Mouse (Mus musculus) heart, embryonic 14.5 days (tissue): Measurements from ENCODE around the gene Sgtb. TPM values are rescaled to one million over a fixed set of nuclear protein-coding genes. Genes with fewer than 3 reads are reported as not detected.
A peak's percentile ranks its signal among the peaks of the same experiment; 100 is the strongest.

Experiments
- ATAC-seq: fragments of 200-750 bp; cut with Nextera tagmentation; 2 replicates; pipeline ENCODE4 v1.8.0; 2017; ENCODE audit warnings: low read depth, moderate TSS enrichment; ENCODE audit not compliant: insufficient number of reproducible peaks, insufficient read depth, low FRiP score
- H3K27ac ChIP-seq, 2 experiments: fragments of 200-500 bp in 1 of 2; fragments of 300-500 bp in 1 of 2; sonication (generic) in 1 of 2; replicated peaks in 1 of 2; 2 replicates each; pipeline ENCODE4 v1.5.1; 2012 to 2014; ENCODE audit warnings: low read depth in 2 of 2, low read length in 2 of 2, control low read depth in 1 of 2, mild to moderate bottlenecking in 1 of 2, mixed read lengths in 1 of 2; ENCODE audit not compliant: control insufficient read depth in 1 of 2, insufficient read depth in 1 of 2
- H3K27me3 ChIP-seq: fragments of 300-500 bp; sonication (generic); 2 replicates; pipeline ENCODE4 v1.6.1; 2014; ENCODE audit warnings: mild to moderate bottlenecking, low read length, control low read depth; ENCODE audit not compliant: control insufficient read depth, insufficient read depth
- H3K36me3 ChIP-seq: fragments of 300-500 bp; sonication (generic); 2 replicates; pipeline ENCODE4 v1.6.1; 2014; ENCODE audit warnings: mild to moderate bottlenecking, control low read depth, low read length, mixed read lengths; ENCODE audit not compliant: control insufficient read depth, insufficient read depth
- H3K4me1 ChIP-seq, 2 experiments: fragments of 200-500 bp in 1 of 2; fragments of 300-500 bp in 1 of 2; sonication (generic) in 1 of 2; 2 replicates each; pipeline ENCODE4 v1.6.1; 2012 to 2014; ENCODE audit warnings: low read length in 2 of 2, control low read depth in 1 of 2, mixed read lengths in 1 of 2; ENCODE audit not compliant: control insufficient read depth in 2 of 2, insufficient read depth in 2 of 2
- H3K4me2 ChIP-seq: fragments of 300-500 bp; sonication (generic); 2 replicates; pipeline ENCODE4 v1.6.1; 2014; ENCODE audit warnings: mild to moderate bottlenecking, low read length
- H3K4me3 ChIP-seq, 2 experiments: fragments of 200-500 bp in 1 of 2; fragments of 300-500 bp in 1 of 2; sonication (generic) in 1 of 2; 2 replicates each; pipeline ENCODE4 v1.5.1; 2012 to 2014; ENCODE audit warnings: low read length in 2 of 2, mild to moderate bottlenecking in 2 of 2, control low read depth in 1 of 2, low read depth in 1 of 2, moderate library complexity in 1 of 2; ENCODE audit not compliant: control insufficient read depth in 1 of 2, insufficient read depth in 1 of 2
- H3K9ac ChIP-seq: fragments of 300-500 bp; sonication (generic); 2 replicates; pipeline ENCODE4 v1.6.1; 2014; ENCODE audit warnings: mild to moderate bottlenecking, low read length
- H3K9me3 ChIP-seq: fragments of 300-500 bp; sonication (generic); 2 replicates; pipeline ENCODE4 v1.6.1; 2016; ENCODE audit warnings: low read length, control low read depth; ENCODE audit not compliant: control insufficient read depth
- WGBS: fragments of 180-500 bp; shearing (Covaris S2); extraction: QIAGEN DNeasy Blood & Tissue Kit; methylation state at CpG from one replicate; pipeline ENCODE4 v1.1.7; 2014; 5-methylcytosine and 5-hydroxymethylcytosine counted together
- polyA plus RNA-seq: library from polyadenylated mRNA; unstranded; fragments of >200 nt; fragmentation: Nextera tagmentation; extraction: Ambion mirVana; gene quantifications from 2 replicates; pipeline ENCODE4 v1.2.1, GENCODE M21; 2014

The Sgtb gene
- polyA plus RNA-seq, 1 experiment from 2014 or later = 2.9 TPM

DNA sequence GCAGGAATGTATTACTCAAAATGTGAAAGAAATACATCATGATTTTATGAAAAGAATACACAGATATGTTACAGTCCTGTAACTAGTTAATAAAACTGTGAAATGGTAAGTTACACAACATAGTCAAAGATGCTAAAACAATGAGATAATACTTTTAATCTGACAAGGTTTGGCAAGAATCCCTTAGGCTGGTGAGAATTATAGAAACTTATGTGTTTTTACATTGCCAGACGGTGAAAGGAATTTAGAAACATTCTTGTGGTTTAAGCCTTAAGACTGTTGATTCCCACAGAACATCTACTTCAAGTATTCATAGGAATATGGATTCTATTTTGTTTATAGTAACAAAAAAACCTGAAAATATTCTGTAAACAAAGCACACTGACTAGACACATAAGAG lies 46.1 kb downstream of the Sgtb start:
- H3K4me2 ChIP-seq = no peak overlapping the region
- H3K27me3 ChIP-seq = no peaks in the 10 kb centered on the region
- no peak for ATAC-seq
- 87% methylated on average over 1 of the region's 1 CpGs for WGBS
- H3K4me1 ChIP-seq = no peaks in the 10 kb centered on the region
- H3K9ac ChIP-seq = no peak overlapping the region
- no peak overlapping the region for H3K27ac ChIP-seq
- no peaks in the 10 kb centered on the region for H3K9me3 ChIP-seq
- H3K4me3 ChIP-seq = no peak overlapping the region
- peaks cover 72% of the 10 kb centered on the region for H3K36me3 ChIP-seq

DNA sequence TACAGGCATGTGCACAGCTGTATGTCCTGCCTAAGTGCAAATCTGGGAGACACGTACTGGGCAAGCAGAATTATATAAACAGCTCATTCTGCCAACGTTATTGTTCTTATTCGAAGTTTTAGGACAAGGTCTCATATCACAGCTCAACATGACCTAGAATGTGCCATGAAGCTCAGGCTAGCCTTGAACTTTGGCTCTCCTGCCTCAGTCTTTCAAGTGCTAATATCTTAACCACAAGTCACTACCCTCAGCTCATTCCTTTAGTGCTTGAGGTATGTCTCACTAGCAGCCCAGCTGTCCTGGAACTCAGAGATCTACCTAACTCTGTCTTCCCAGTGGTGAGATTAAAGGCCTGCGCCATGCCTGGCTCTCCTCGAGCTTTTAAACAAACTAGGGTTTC lies 62.2 kb downstream of the Sgtb start:
- Histone ChIP-seq H3K27ac (no peak overlapping the region), H3K27me3 (no peaks in the 10 kb centered on the region), H3K4me3 (no peak overlapping the region), H3K4me2 (no peak overlapping the region), H3K4me1 (peaks cover 2% of the 10 kb centered on the region in 2 experiments; a peak in 2 of 4 replicates), H3K9me3 (no peaks in the 10 kb centered on the region), H3K36me3 (peaks cover 37% of the 10 kb centered on the region), H3K9ac (no peak overlapping the region)
- ATAC-seq = no peak
- 91% methylated on average over 5 of the region's 5 CpGs for WGBS

DNA sequence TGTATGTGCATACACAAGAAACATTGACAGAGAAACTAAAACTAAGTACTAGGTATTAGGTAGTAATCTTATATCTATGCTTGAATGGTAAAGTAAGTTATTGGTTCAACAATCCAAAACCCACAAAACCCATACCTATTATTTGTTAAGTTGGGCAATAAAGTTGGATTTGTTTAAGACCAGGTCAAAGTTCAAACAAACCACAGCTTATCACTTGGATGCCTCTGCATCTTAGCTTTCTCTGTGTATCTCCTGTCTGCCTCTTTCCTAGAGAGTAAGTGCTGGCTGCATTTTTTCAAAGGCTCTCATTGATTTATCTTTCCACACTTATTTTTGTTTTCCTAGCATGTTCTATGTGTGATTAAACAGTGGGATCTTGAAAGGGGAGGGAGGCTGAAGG lies 63.0 kb downstream of the Sgtb start:
- Histone ChIP-seq H3K27ac (no peak overlapping the region), H3K4me1 (peaks cover 2 to 8% of the 10 kb centered on the region in 2 experiments; a peak in 3 of 4 replicates), H3K9ac (no peak overlapping the region), H3K4me3 (no peak overlapping the region), H3K4me2 (no peak overlapping the region), H3K9me3 (no peaks in the 10 kb centered on the region), H3K27me3 (no peaks in the 10 kb centered on the region), H3K36me3 (peaks cover 29% of the 10 kb centered on the region)
- ATAC-seq = no peak

DNA sequence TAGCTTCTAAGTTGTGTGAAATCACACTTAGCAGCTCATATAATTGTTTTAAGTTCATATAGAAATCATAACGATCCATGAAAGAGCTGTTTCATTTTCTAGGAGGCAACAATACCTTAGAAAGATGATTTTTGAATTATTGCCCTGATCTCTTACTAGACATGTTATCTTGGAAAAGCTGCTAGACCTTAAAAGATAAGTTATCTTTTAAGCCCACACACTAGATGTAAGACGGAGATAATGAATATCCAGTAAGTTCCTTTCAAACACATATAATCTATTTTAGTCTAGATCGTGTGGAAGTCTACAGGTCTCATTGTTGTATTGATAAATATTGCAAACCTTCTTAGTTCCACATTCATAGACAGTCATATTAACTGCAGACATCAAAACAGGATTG lies 67.3 kb downstream of the Sgtb start:
- no peaks in the 10 kb centered on the region for H3K27me3 ChIP-seq
- H3K4me2 ChIP-seq = peak overlapping the region; percentile 87
- H3K4me3 ChIP-seq = peak overlapping the region in 1 of 2 experiments; percentile 88; a peak in 2 of 4 replicates
- no peak overlapping the region for H3K27ac ChIP-seq
- peaks cover 2 to 13% of the 10 kb centered on the region in 2 experiments; a peak in 3 of 4 replicates for H3K4me1 ChIP-seq
- ATAC-seq = no peak
- peak overlapping the region; percentile 63 for H3K9ac ChIP-seq
- no peaks in the 10 kb centered on the region for H3K9me3 ChIP-seq
- WGBS = 60% methylated on average over 3 of the region's 3 CpGs
- peaks cover 25% of the 10 kb centered on the region for H3K36me3 ChIP-seq

DNA sequence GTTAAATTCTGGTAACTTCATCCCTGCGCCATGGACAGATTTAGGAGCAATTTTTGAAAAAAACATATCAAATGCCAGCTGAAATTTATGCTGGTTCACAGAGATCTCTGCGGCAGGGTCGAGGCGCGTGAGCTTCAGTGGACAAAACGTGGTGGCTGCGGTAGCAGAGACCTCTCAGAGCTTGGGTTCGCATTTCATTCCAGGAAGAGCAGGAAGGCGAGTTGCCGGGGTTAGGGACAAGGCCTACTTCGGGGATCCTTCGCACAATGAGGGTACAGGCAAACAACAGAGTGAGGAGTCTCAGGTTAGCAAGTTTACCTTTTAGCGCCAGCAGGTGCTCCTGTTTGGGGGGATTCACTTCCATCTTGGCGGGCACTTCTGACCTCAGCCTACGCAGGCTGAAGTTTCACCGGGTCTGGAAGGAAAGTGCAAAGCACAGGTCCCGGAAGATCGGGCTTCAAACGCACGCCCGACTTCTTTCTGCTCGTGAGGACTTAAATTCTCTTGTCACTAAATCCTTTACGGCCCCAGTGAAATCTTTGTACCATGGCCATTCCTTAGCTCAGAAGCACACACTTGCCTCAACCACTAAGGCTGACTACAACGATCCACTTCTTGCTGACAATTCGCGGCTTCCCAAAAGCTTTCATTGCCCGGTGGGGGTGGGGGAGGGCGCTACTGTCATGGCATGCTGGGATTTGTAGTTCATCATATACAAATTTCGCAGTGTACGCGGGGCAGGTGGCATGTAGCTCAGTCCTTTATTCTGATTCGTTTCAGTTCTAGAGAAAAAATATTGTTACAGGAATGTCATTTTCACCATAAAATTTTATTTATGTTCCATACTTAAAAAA lies 68.5 kb downstream of the Sgtb start, which contains the start of gene Trappc13:
TSS of gene Trappc13 (minus strand) at position 674 of the 854 bp plus-strand sequence.
- Histone ChIP-seq H3K9ac (peak within 1 kb of the TSS; percentile 89), H3K9me3 (no peaks in the 10 kb centered on the region), H3K4me3 (peak within 1 kb of the TSS; percentile 88 to 89), H3K27me3 (no peaks in the 10 kb centered on the region), H3K27ac (peak within 1 kb of the TSS; percentile 76 to 84), H3K4me2 (peak within 1 kb of the TSS; percentile 87), H3K36me3 (peaks cover 35% of the 10 kb centered on the region), H3K4me1 (peaks cover 2 to 13% of the 10 kb centered on the region in 2 experiments; a peak in 3 of 4 replicates)
- 0% methylated on average over 32 of the region's 32 CpGs for WGBS
- peak; percentile 86 for ATAC-seq

DNA sequence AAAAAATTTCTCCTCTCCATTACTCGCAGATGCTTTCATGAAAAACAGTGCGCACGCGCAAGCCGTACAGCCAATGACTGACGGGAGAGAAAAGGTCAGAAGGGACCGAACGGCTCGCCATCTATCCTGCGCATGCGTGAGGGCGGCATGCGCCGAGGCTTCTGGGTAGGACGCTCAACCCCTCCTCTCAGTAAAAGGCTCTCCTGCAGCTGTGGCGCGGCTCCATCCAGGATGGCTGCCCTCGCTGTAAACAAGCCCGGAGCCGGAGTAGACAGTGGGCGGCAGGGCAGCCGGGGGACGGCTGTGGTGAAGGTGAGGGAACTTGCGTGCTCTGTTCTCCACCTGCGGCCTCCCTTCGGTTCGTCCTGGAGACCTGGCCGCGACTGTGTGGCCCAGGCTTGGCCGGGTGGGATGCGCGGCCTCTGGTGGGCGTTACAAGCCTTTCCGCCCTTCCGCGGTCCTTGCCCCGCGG lies 69.1 kb downstream of the Sgtb start, which contains the start of gene Trim23:
TSS of gene Trim23 (plus strand) at position 148 of the 472 bp plus-strand sequence.
- H3K4me2 ChIP-seq = peak within 1 kb of the TSS; percentile 87
- ATAC-seq = peak; percentile 99

DNA sequence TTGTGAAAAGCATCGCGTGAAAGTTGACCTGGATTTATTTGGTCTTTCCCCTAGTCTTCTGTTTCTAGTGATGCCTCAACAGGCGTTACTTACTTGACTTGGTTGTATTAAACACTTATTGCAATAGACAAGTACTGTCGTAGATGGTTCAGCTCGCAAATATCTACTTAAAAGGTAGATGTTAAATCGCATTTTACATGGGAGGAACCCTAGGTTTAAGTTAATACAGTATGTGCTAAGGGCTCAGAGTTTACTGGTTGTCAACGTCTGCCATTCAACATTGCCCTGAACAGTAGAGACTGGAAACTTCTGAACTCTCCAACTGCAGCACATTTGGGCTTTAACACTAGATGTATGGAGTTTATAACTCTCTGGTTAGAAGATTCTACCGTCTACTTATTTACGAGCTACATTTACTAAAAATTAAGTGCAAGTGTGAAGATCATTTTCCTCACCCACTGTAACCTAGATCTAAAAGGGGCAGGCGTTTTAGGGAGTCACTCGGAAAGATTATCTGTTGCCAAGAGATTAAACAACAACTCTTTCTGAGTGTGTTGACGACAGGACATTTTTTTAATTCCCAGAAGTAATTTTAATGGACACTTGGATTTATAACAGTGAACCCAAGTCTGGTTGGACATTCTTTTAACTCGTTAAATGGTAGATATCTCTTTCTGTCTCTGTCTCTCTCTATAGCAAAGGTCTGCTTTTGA lies 69.8 kb downstream of the Sgtb start:
- H3K4me3 ChIP-seq = peak overlapping the region; percentile 88 to 89
- H3K4me2 ChIP-seq = peak overlapping the region; percentile 61
- peaks cover 39% of the 10 kb centered on the region for H3K36me3 ChIP-seq
- 9% methylated on average over 13 of the region's 13 CpGs for WGBS
- H3K9me3 ChIP-seq = no peaks in the 10 kb centered on the region
- H3K27me3 ChIP-seq = no peaks in the 10 kb centered on the region
- H3K27ac ChIP-seq = peak overlapping the region; percentile 68 to 76; a peak in 3 of 4 replicates
- H3K9ac ChIP-seq = peak overlapping the region; percentile 89
- H3K4me1 ChIP-seq = peaks cover 2 to 13% of the 10 kb centered on the region in 2 experiments; a peak in 3 of 4 replicates
- no peak for ATAC-seq

More for the DNA sequence above, 69.1 kb downstream of the Sgtb start, which contains the start of gene Trim23:
- Histone ChIP-seq H3K27me3 (no peaks in the 10 kb centered on the region), H3K4me3 (peak within 1 kb of the TSS; percentile 88 to 89), H3K4me1 (peaks cover 2 to 13% of the 10 kb centered on the region in 2 experiments; a peak in 3 of 4 replicates), H3K27ac (peak within 1 kb of the TSS; percentile 76 to 84), H3K9me3 (no peaks in the 10 kb centered on the region), H3K9ac (peak within 1 kb of the TSS; percentile 89), H3K36me3 (peaks cover 36% of the 10 kb centered on the region)
- under 1% methylated on average over 38 of the region's 38 CpGs for WGBS
